Comparison of ENCODE assay signal across 24 mouse cellular contexts in genomic region chr1:35957425-35958372, GRCm38 (mm10).
DNase-seq lines count a peak whose midpoint lies in the region; ATAC-seq and TF ChIP-seq lines count a peak whose summit lies in the region.
"Had no signal": no experiment of that assay in that cellular context is flagged by ENCODE, and none has a peak within 500 bp of the region (broad histone marks: within the 10 kb centered on the region; RNA-seq: fewer than 3 reads in every experiment).

No protein-coding gene starts in this region.

- WGBS in hindbrain, embryonic 12.5 days = 57% methylated on average over 8 of the region's 8 CpGs
- 53% methylated on average over 8 of the region's 8 CpGs for WGBS in hindbrain, embryonic 13.5 days
- 73% methylated on average over 8 of the region's 8 CpGs for WGBS in forebrain, embryonic 11.5 days
- 37% methylated on average over 8 of the region's 8 CpGs for WGBS in forebrain, postnatal 0 days
- WGBS in midbrain, embryonic 15.5 days = 43% methylated on average over 8 of the region's 8 CpGs

- no peaks in the 10 kb centered on the region for H3K27me3 ChIP-seq in hindbrain, embryonic 12.5 days
- no peaks in the 10 kb centered on the region for H3K27me3 ChIP-seq in hindbrain, embryonic 13.5 days
- H3K27me3 ChIP-seq in forebrain, embryonic 11.5 days (ENCODE audit: control insufficient read depth, insufficient read depth, low read length) = no peaks in the 10 kb centered on the region
- H3K27me3 ChIP-seq in forebrain, postnatal 0 days (ENCODE audit: insufficient read depth, low read length) = no peaks in the 10 kb centered on the region
- no peaks in the 10 kb centered on the region for H3K27me3 ChIP-seq in midbrain, embryonic 15.5 days (replicated peaks)
- H3K27me3 ChIP-seq: heart, embryonic 13.5 days; hindbrain, embryonic 15.5 days; limb, embryonic 13.5 days; liver, embryonic 13.5 days; lung, embryonic 15.5 days; stomach, embryonic 15.5 days had no signal

- H3K27ac ChIP-seq in hindbrain, embryonic 12.5 days = no peak overlapping the region
- H3K27ac ChIP-seq in hindbrain, embryonic 13.5 days = no peak overlapping the region
- no peak overlapping the region for H3K27ac ChIP-seq in forebrain, embryonic 11.5 days (ENCODE audit: low read depth, low read length)
- H3K27ac ChIP-seq in forebrain, postnatal 0 days (ENCODE audit: low read depth, low read length) = no peak overlapping the region
- H3K27ac ChIP-seq in midbrain, embryonic 15.5 days = peak overlapping the region; percentile 20; the same call in 1 of the 2 replicates
- H3K27ac ChIP-seq: embryonic facial prominence, embryonic 10.5 days; gastrocnemius, adult 2 months; heart, embryonic 13.5 days; hindbrain, embryonic 15.5 days; limb, embryonic 13.5 days; liver, embryonic 13.5 days; lung, embryonic 15.5 days; stomach, embryonic 15.5 days had no signal

- no peaks in the 10 kb centered on the region for H3K36me3 ChIP-seq in hindbrain, embryonic 12.5 days
- H3K36me3 ChIP-seq in hindbrain, embryonic 13.5 days = no peaks in the 10 kb centered on the region
- H3K36me3 ChIP-seq in forebrain, embryonic 11.5 days (ENCODE audit: control insufficient read depth, insufficient read depth, low read length) = no peaks in the 10 kb centered on the region
- no peaks in the 10 kb centered on the region for H3K36me3 ChIP-seq in forebrain, postnatal 0 days (ENCODE audit: insufficient read depth)
- no peaks in the 10 kb centered on the region for H3K36me3 ChIP-seq in midbrain, embryonic 15.5 days (replicated peaks)
- H3K36me3 ChIP-seq: embryonic facial prominence, embryonic 10.5 days; heart, embryonic 13.5 days; hindbrain, embryonic 15.5 days; limb, embryonic 13.5 days; liver, embryonic 13.5 days; lung, embryonic 15.5 days; stomach, embryonic 15.5 days had no signal

- no peak overlapping the region for H3K9ac ChIP-seq in hindbrain, embryonic 12.5 days
- no peak overlapping the region for H3K9ac ChIP-seq in hindbrain, embryonic 13.5 days
- H3K9ac ChIP-seq in forebrain, embryonic 11.5 days (ENCODE audit: low read length) = no peak overlapping the region
- H3K9ac ChIP-seq in forebrain, postnatal 0 days = no peak overlapping the region
- no peak overlapping the region for H3K9ac ChIP-seq in midbrain, embryonic 15.5 days
- H3K9ac ChIP-seq: heart, embryonic 13.5 days; hindbrain, embryonic 15.5 days; limb, embryonic 13.5 days; liver, embryonic 13.5 days; lung, embryonic 15.5 days; stomach, embryonic 15.5 days had no signal

- ATAC-seq in hindbrain, embryonic 12.5 days (ENCODE audit: low FRiP score) = peak; percentile 60; the same call in 1 of the 2 replicates
- no peak for ATAC-seq in hindbrain, embryonic 13.5 days (ENCODE audit: low FRiP score)
- peak; percentile 44; the same call in 1 of the 2 replicates for ATAC-seq in forebrain, embryonic 11.5 days (replicated peaks; ENCODE audit: low FRiP score)
- ATAC-seq in forebrain, postnatal 0 days = peak; percentile 68; the same call in 1 of the 2 replicates
- ATAC-seq in midbrain, embryonic 15.5 days (replicated peaks) = peak; percentile 74
- no peak for ATAC-seq in megakaryocyte-erythroid progenitor cell, adult 5-6 weeks (replicated peaks; ENCODE audit: low FRiP score, low TSS enrichment, poor library complexity, severe bottlenecking)
- ATAC-seq in megakaryocyte, adult 5-6 weeks (ENCODE audit: poor library complexity, severe bottlenecking) = no peak
- ATAC-seq: CD4-positive, CD25-positive, alpha-beta regulatory T cell, adult 4 months had no signal

- H3K9me3 ChIP-seq in hindbrain, embryonic 12.5 days (replicated peaks) = no peaks in the 10 kb centered on the region
- H3K9me3 ChIP-seq in hindbrain, embryonic 13.5 days = no peaks in the 10 kb centered on the region
- H3K9me3 ChIP-seq in forebrain, embryonic 11.5 days (ENCODE audit: control insufficient read depth, low read length) = no peaks in the 10 kb centered on the region
- H3K9me3 ChIP-seq in forebrain, postnatal 0 days (ENCODE audit: low read length) = no peaks in the 10 kb centered on the region
- H3K9me3 ChIP-seq in midbrain, embryonic 15.5 days = no peaks in the 10 kb centered on the region
- H3K9me3 ChIP-seq: embryonic facial prominence, embryonic 10.5 days; heart, embryonic 13.5 days; hindbrain, embryonic 15.5 days; limb, embryonic 13.5 days; liver, embryonic 13.5 days; lung, embryonic 15.5 days; stomach, embryonic 15.5 days had no signal

- no peak for DNase-seq in forebrain, embryonic 11.5 days (ENCODE audit: low spot score)
- peak; percentile 20 for DNase-seq in forebrain, postnatal 0 days
- no peak for DNase-seq in gastrocnemius, adult 8-10 months (ENCODE audit: low spot score in 2 of 2)
- DNase-seq: adrenal gland, postnatal 36 days; cerebellum, adult 11 months; gastrocnemius, adult 2 months; heart, postnatal 14 days; kidney, adult 11 months; layer of hippocampus, adult 9-11 months; liver, embryonic 13.5 days; lung, postnatal 36 days; thymus, postnatal 25 days had no signal

- peaks cover 9% of the 10 kb centered on the region for H3K4me1 ChIP-seq in hindbrain, embryonic 12.5 days
- H3K4me1 ChIP-seq in hindbrain, embryonic 13.5 days (replicated peaks) = peaks cover 5% of the 10 kb centered on the region; the same call in 1 of the 2 replicates
- H3K4me1 ChIP-seq in forebrain, embryonic 11.5 days (replicated peaks; ENCODE audit: control insufficient read depth, insufficient read depth, low read length) = no peaks in the 10 kb centered on the region
- no peaks in the 10 kb centered on the region for H3K4me1 ChIP-seq in forebrain, postnatal 0 days (ENCODE audit: insufficient read depth)
- peaks cover 8% of the 10 kb centered on the region; the same call in 1 of the 2 replicates for H3K4me1 ChIP-seq in midbrain, embryonic 15.5 days
- H3K4me1 ChIP-seq: limb, embryonic 13.5 days; liver, embryonic 13.5 days; stomach, embryonic 15.5 days had no signal

- no peak for TF ChIP-seq CTCF in forebrain, postnatal 0 days (IDR thresholded peaks at IDR 0.05; ENCODE audit: low read depth)

- H3K4me3 ChIP-seq in hindbrain, embryonic 12.5 days = no peak overlapping the region
- no peak overlapping the region for H3K4me3 ChIP-seq in hindbrain, embryonic 13.5 days
- no peak overlapping the region for H3K4me3 ChIP-seq in forebrain, embryonic 11.5 days (ENCODE audit: low read depth, low read length)
- H3K4me3 ChIP-seq in forebrain, postnatal 0 days (ENCODE audit: low read depth, low read length) = no peak overlapping the region
- no peak overlapping the region for H3K4me3 ChIP-seq in midbrain, embryonic 15.5 days
- H3K4me3 ChIP-seq: embryonic facial prominence, embryonic 10.5 days; gastrocnemius, adult 2 months; heart, embryonic 13.5 days; hindbrain, embryonic 15.5 days; limb, embryonic 13.5 days; liver, embryonic 13.5 days; lung, embryonic 15.5 days; stomach, embryonic 15.5 days had no signal

- no peak overlapping the region for H3K4me2 ChIP-seq in hindbrain, embryonic 12.5 days (replicated peaks)
- no peak overlapping the region for H3K4me2 ChIP-seq in hindbrain, embryonic 13.5 days
- no peak overlapping the region for H3K4me2 ChIP-seq in forebrain, embryonic 11.5 days (ENCODE audit: low read depth, low read length, severe bottlenecking)
- no peak overlapping the region for H3K4me2 ChIP-seq in forebrain, postnatal 0 days (ENCODE audit: low read depth)
- H3K4me2 ChIP-seq in midbrain, embryonic 15.5 days = no peak overlapping the region
- H3K4me2 ChIP-seq: heart, embryonic 13.5 days; hindbrain, embryonic 15.5 days; limb, embryonic 13.5 days; liver, embryonic 13.5 days; lung, embryonic 15.5 days; stomach, embryonic 15.5 days had no signal

Comparison
In these comparisons a context has a peak if more than half of its experiments do, and no peak if none do; other contexts are left out.
1. ATAC-seq: peak in hindbrain, embryonic 12.5 days (single experiment), forebrain, embryonic 11.5 days (single experiment), forebrain, postnatal 0 days (single experiment) and midbrain, embryonic 15.5 days (single experiment); none in hindbrain, embryonic 13.5 days (single experiment), megakaryocyte-erythroid progenitor cell, adult 5-6 weeks (single experiment) and megakaryocyte, adult 5-6 weeks (single experiment).